Mouse (Mus musculus) gonadal fat pad, adult 2 months (tissue): ENCODE measurements around the gene Zdhhc4. TPM values are rescaled to one million over a fixed set of nuclear protein-coding genes. Genes with fewer than 3 reads are reported as not detected.

Experiments
- DNase-seq: peaks from one replicate; pipeline ENCODE4 v3.0.0-alpha.2; 2012; ENCODE audit warnings: low read depth
- polyA plus RNA-seq: library from polyadenylated mRNA; depleted of rRNA; stranded (reverse); fragments of >200 nt; gene quantifications from 2 replicates; pipeline ENCODE4 v1.2.3, GENCODE M21; 2012; rRNA removed

Gene Zdhhc4
- polyA plus RNA-seq: 110 and 118 TPM in 2 replicates

DNA sequence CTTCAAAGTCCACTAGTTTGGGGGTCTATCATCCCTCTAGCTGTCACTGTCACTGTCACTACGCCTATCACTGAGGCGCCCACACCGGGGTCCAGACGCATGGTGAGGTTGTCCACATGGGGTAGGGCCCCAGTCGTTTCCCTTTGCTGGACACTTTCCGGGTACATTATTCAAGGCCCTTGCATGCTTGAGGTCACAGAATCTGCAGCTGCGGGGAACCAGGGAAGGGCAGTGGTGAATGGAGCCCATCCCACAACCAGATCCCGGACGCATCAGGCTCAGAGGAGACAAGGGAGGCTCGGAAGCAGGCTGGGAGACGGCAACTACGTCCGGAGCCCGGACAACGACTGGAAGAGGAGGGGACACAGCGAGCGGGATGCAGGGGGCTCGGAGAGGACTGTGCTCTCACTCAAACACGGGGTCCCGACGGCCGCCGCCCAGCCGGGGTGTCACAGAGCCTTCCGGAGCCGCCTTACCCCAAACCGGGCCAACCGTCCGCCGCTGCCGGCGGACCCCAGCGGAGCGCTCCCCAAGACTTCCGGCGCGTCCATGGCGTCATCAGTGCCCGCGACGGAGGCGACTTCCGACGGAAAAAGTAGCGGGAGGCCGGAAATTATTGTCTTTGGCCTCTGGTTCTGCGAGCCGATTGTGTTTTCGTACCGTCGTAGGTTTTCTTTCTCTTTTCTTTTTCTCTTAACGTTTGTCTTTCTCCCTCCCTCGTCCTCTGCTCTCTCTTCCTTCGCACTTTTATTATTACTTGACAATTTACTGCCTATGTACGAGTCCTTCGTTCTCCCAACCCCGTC is at the start of gene Zdhhc4:
Gene Zdhhc4, minus strand, starts transcription at position 567 of the 806 bp plus-strand sequence.
- DNase-seq: peak; percentile 41

DNA sequence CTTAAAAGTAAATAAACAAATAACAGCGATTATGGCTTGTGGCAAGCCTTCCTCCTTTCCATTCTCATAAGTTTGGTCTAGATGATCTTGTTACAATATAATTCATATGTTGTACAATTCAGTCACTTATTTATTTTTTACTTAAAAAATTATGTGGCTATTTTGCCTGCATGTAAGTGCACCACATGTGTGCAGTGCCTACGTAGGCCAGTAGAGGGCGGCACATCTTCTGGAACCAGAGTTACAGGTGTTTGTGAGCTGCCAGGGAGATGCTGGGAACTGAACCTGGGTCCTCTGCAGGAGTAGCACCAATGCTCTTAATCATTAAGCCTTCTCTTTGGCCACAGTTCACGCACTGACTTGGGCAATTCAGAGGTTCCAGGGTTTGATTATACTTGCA is 47.1 kb upstream of the Zdhhc4 start:
- DNase-seq: no peak

DNA sequence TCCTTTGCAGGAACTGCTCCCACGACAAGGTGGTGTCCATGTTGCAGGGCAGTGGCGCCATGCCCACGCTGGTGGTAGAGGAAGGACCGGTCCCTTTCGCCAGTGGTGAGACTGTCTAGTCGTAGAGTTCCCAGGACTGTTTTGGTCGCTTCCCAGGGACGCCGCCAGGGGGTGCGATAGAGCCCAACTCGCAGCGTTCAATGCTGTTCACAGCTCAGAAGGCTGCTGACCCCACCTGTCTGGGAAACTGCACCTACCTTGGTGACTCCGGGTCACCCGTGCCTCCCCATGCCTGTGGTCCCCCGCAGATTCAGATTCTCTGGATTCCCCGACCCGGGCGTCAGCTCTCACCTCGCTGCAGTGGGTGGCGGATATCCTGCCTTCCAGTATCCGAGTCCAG is 46.2 kb upstream of the Zdhhc4 start:
- DNase-seq: no peak

GRCm38 (mm10) chr5:143372818-143373217 is 43.8 kb upstream of the Zdhhc4 start:
- no peak for DNase-seq

GRCm38 (mm10) chr5:143371146-143371510 is 42.1 kb upstream of the Zdhhc4 start:
- DNase-seq: no peak

DNA sequence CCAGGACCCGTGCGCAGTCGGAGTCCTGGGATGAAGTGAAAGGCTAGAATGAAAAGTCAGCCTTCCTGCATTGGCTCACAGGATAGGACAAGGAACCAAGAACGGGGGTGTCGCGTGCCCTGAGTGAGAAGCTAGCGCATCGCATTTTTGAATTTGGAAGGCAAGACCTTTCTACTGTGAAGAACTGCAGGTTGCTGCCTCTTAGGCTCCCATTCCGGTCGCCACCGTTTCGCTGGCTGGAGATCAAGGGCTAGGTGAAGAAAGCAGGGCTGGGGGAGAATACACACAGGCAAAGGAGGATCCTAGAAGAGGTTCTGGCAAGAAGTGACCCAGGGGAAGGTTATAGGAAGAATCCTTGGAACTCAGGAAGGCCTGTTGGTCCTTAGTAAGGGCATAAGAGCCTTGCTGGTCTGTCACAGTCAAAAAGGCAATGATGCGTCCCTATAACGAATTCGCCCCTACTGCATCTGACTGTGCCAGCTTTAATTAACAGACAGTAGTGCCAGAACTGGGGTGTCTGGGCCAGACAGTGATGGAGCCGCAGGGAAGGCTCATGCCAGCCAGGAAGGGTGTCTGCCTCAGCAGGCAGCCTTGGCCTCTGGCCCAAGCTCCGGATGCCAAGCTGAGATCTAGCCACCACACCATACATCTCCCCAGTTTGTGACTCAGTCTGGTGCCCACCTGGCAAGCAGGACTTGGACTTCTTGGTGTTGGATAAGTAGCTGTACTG is 41.5 kb upstream of the Zdhhc4 start:
- no peak for DNase-seq

- no peak for DNase-seq
Measured at GRCm38 (mm10) chr5:143369611-143370255, 40.7 kb upstream of the Zdhhc4 start.

DNA sequence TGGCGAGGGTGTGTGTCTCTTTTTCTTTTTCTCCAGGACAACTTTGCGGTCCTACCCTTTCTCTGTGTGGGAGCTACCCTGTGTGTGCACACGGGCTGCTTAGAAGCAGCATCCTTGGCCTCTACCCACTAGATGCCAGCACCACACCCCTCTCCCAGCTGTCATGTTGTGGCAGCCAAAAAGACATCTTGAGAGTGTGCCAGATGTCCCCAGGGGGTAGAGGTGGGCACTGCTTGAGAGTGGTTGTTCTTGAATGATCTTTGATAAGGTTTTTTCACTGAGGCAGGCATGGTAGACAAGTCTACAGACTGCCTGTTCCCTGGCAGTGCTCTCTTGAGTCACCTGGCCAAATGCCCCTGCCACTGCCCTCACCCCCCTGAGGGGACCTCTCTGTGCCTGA is 38.9 kb upstream of the Zdhhc4 start:
- DNase-seq: no peak

GRCm38 (mm10) chr5:143363678-143364615 is 34.9 kb upstream of the Zdhhc4 start:
- no peak for DNase-seq

- no peak for DNase-seq
Measured at GRCm38 (mm10) chr5:143361428-143361827, 32.4 kb upstream of the Zdhhc4 start.

GRCm38 (mm10) chr5:143360000-143360399 is 30.9 kb upstream of the Zdhhc4 start:
- no peak for DNase-seq

DNA sequence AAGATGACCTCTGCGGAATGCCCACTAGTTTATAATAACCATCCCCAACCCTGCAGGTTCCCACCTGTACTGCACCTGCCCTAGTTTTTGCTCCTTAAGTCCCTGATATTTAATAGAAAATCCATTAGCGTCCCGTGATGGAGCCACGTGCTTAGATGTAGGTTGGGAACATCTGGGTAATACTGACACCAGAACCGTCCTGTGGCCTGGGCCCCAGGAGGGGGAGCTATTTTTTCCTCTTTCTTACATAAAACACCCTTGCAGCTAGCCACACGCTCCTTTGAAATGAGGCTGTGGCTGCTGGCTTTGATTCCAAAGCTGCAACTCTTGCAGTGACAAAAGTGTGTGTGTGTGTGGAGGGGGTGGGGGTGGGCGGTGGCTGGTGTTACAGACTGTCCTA is 30.2 kb upstream of the Zdhhc4 start:
- DNase-seq: no peak

- no peak for DNase-seq
Measured at GRCm38 (mm10) chr5:143357564-143357963, 28.5 kb upstream of the Zdhhc4 start.

- no peak for DNase-seq
Measured at GRCm38 (mm10) chr5:143356686-143357388, 27.8 kb upstream of the Zdhhc4 start, which contains the start of gene Grid2ip. Gene Grid2ip, plus strand, starts transcription at chr5:143357338.

- no peak for DNase-seq
Measured at GRCm38 (mm10) chr5:143356017-143356416, 27.0 kb upstream of the Zdhhc4 start.

- DNase-seq: no peak
Measured at GRCm38 (mm10) chr5:143346367-143346766, 17.3 kb upstream of the Zdhhc4 start.

GRCm38 (mm10) chr5:143339603-143340002 is 10.5 kb upstream of the Zdhhc4 start:
- no peak for DNase-seq

- no peak for DNase-seq
Measured at GRCm38 (mm10) chr5:143336559-143336958, 7.5 kb upstream of the Zdhhc4 start.

- DNase-seq: no peak
Measured at GRCm38 (mm10) chr5:143335089-143335460, 6.0 kb upstream of the Zdhhc4 start.

DNA sequence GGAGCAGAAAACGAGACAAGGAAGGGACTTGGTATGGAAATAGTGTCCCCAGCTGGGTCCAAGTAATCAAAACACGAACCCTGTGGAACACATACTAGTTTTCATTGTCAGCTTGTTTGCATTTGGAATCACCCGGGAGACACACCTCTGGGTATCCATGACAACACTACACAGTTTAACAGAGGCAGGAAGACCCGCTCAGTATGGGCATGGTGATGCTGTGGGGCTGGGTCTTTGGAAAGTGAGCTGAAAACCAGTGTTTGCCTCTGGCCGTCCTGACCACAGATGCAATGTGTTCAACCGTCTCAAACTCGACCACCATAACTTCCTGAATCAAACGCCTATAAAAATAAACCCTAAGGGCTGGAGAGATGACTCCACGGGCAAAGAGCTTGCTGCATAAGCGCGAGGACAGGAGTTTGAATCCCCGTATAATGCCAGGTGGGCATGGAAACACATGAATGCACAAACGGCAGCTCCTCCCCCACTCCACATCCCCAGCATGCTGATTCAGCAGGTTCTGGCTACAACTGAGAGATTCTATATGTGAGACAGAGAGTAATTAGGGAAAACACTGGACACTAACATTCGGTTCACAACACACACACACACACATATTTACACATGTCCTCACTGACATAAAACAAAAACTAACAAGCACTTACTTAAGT is 5.5 kb upstream of the Zdhhc4 start:
- no peak for DNase-seq
